Mouse (Mus musculus) CD4-positive, CD25-positive, alpha-beta regulatory T cell, adult 2 months (primary cell): Measurements from ENCODE around the gene Helt.

ENCODE experiments used
- DNase-seq: peaks from one replicate; pipeline ENCODE4 v3.0.0-alpha.2; 2012; ENCODE audit warnings: low read depth, low spot score

The Helt gene

GRCm38 (mm10) chr8:46294181-46294892 lies at the start of gene Helt:
Gene Helt (minus strand): TSS chr8:46294671.
- no peak for DNase-seq

DNA sequence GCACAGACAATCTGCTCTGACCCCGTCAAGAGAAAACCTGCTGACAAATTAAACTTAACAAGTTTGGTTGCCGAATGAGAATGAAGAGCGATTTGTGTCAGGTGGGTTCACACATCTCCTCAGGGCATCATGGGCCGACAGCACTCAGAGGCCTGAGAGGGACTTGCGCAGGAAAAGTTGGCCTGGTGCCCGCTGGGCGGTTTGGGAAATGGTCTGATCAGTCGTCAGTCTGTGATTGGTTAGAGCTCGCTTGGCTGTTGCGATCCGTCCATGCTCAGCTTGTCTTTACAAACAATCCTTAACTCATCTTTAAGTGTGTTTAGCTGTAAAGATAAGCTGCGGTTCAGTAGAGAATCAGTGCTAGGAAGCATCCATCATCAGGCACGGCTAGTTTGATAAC lies 47.8 kb upstream of the Helt start:
- no peak for DNase-seq

DNA sequence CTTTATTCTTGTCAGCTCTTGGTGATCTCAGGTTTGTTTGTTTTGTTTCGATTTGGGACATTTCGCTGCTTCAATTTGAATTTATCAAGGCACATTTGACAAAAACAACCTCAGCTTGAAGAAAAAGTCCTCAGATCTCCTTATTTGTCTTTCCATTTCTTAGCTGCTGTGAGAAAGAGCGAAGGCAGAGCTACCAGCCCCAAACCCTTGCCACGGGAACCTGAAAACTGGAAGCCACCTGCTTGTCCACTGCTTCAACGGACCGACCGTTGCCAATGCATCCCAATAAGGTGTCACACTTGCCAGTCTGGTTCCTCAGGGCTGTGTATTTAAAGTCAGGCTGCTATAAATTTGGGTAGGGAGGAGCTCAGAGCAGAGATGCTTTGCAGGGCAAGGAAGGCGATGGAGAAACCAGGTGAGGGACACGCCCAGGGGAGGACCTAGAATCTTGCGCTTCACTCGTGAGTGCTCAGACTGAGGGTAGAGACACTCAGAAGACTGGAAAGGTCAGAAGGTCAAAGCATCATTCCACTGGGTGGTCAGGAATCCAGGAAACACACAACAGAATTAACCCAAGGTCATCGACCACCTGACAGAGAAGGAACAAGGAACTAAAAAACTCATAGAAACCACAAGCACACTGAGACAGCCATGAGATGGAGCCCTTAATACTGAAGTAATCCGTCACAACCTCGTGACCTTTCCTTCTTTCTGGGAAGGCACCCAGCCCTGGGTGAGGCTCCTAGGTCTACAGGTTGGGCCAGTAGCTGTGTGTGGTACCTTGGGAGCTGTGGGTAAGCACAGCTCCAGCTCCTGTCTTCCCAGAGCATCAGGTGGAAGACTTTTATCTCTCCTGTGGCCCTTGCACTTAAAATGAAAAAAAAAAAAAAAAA lies 46.2 kb upstream of the Helt start:
- no peak for DNase-seq

DNA sequence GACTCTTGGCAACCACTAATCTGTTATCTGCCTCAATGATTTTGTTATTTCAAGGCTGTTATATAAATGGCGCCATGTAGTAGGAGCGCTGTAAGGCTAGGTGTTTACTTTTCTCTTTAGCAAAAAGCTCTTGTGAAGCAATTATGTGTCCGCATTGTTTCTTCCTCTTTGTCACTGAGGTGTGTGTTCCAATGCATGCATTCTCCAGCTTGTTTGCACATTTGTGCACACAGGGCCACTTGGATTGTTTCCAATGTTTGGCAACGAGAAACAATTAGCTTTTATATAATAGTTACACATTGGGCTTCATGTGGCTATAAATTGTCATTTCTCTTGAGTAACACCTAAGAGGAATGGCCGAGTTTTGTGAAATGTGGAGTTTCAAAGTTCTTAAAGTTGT lies 44.8 kb upstream of the Helt start:
- no peak for DNase-seq

- DNase-seq: peak; percentile 11
These were observed 41.9 kb upstream of the Helt start for GRCm38 (mm10) chr8:46336351-46336750.

DNA sequence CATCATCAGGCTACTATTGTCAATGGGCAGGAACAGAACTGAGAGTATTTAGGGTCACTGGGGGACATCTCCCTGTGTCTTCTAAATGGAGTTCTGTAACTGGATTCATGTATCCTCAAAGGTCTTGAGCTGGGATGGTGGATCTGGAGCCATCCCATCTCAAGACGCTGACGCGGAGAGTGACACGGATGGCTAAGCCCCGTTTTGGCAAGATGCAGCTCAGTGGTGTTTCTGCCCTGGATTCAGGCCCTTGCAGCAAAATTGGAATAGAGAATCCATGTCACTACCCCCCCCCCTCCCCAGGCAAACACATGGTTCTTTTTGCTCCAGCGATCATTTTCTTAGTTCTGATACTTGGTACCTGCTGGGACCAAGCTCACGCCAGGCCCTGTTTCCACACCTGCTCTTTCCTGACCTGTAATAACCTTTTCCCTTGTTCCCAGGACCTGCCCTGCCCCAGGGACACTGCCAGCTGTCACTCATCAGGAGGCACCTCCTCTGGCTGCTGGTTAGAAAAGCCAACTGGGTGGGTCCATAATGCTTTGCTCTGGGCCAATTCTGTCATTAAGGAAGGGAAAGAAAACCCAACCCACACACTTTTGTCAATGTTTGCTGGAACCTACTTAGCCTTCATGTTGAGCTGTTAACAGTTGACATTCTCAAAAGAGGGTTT lies 38.1 kb upstream of the Helt start:
- no peak for DNase-seq

DNA sequence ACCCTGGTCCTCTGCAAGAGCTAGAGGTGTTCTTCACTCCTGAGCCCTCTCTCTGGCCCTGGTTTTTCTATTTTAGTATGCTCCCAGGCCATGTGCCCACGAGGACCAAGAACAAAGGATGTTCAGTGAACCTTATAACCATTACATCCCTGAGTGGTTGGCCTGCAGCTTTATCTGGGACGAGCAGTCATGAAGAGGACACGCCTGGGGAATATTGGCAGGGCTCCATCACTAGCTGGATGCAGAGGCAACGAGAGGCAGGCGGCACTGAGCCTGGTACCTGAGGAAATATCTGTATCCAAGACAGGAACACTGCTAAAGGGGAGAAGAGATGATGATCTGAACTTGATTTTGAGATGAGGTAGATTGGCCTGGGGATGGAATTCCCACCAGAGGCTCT lies 37.3 kb upstream of the Helt start:
- DNase-seq: no peak

- no peak for DNase-seq
These were observed 34.9 kb upstream of the Helt start for GRCm38 (mm10) chr8:46329396-46329795.

GRCm38 (mm10) chr8:46327284-46327683 lies 32.8 kb upstream of the Helt start:
- no peak for DNase-seq

DNA sequence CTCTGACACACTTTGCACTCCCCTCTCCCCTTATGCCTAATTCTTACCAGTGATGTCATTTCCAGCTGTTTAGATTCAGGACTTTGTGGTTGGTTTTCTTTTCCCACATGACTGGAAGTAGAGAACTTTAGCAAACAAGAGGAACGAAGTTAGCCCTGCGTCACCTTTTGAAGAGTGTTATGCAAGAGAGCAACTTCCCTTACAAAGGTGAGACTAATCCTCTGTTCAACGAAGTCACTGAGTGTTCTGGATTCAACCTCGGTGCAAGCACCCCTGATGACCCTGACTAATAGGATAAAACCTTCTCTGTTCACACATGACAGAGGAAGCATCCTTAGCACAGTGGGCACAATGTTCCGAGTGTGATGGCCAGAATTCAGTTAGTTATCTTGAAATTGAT lies 32.2 kb upstream of the Helt start:
- DNase-seq: no peak

DNA sequence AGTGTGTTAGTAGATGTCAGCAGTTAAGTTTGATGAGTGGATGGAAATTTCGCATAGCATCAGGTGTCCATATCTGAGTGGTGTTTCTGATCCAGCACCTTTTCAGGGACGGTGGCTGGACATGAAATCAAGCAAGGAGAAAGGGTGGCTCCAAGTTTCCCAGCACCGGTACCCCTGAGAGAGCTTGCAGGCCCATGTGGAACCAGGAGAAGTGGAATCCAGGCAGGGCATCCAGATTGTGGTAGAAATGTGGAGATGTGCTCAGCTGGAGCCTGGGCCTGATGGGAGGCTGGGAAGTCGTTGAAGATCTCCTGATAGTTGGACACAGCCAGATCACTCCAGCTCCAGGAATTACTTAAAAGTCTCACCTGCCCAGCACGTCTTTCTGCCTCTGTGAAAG lies 30.2 kb upstream of the Helt start:
- DNase-seq: no peak

DNA sequence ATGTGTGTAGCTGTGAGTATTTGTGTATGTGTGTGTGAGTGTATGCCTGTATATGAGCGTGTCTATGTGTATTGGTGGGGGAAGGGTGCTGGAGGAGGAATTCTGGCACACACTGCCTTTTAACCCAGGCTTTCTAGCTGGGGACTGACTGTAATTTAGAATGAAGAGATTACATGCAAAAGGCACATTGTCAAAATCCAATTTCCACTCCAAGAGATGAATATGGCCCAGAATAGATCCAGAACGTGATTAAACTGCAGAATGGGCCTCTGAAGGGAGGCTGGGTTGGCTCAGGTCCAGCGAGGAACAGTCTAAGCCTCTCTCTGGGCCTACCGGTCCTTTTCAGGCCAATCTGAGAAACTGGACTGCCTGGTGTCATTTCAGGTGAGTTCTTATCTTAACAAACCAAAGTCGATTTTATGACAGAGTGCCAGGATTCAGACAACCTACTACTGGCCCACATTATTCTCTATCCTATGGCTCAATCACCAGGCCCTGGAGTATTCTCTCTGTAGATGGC lies 29.3 kb upstream of the Helt start:
- DNase-seq: no peak

GRCm38 (mm10) chr8:46322833-46323232 lies 28.4 kb upstream of the Helt start:
- DNase-seq: no peak

DNA sequence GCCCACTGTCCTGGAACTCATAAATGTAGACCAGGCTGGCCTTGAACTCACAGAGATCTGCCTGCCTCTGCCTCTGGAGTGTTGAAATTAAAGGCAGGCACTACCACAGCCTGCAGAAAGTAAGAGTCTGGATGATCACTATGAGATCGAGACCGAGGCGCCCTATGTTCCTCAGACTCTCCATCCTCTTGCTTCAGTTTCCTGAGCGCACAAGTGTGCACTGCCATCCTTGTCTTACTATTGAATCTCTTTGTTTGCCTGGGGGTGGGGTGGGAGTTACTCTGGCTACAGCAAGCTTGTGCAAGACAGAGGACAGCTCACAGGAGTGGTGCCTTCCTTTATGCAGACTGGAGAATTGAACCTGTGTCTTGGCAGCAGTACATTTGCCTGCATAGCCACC lies 27.9 kb upstream of the Helt start:
- no peak for DNase-seq

GRCm38 (mm10) chr8:46318802-46319201 lies 24.3 kb upstream of the Helt start:
- no peak for DNase-seq

DNA sequence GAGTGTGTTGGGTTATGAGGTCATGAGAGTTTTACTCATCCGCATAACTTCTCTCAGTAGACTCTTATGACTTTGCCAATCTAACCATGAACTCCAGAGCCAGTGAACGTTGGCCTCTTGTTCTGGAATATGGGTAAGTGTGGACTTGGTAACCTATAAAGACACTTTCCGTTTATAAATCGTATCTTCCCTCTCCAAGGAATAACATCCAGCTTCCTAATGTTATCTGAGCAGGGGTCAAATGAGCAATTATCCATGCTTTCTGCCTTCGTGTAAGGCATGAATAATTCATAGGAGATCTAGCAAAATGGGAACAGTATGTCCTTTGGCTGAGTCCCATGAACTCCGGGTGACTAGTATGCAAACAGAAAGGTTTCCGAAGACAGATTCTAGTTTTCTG lies 22.7 kb upstream of the Helt start:
- DNase-seq: no peak

- DNase-seq: no peak
These were observed 19.3 kb upstream of the Helt start for GRCm38 (mm10) chr8:46313798-46314197.

GRCm38 (mm10) chr8:46311159-46311558 lies 16.7 kb upstream of the Helt start:
- peak; percentile 80 for DNase-seq

DNA sequence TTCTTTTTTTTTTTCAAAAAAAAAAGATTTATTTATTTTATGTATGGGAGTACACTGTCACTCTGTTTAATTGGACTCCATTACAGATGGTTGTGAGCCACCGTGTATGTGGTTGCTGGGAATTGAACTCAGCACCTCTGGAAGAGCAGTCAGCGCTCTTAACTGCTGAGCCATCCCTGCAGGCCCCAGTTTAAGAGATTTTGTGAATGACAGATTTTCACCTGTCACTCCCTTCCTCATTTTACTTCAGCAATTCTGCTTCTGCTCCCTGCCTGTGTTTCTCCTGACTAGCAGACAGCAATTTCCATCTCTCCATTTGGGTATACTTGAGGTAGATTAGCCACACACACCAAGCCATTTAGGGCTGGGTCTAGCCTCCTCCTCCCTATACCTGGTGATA lies 13.7 kb upstream of the Helt start:
- no peak for DNase-seq

- DNase-seq: peak; percentile 59
These were observed 11.4 kb upstream of the Helt start for GRCm38 (mm10) chr8:46305733-46306349.

DNA sequence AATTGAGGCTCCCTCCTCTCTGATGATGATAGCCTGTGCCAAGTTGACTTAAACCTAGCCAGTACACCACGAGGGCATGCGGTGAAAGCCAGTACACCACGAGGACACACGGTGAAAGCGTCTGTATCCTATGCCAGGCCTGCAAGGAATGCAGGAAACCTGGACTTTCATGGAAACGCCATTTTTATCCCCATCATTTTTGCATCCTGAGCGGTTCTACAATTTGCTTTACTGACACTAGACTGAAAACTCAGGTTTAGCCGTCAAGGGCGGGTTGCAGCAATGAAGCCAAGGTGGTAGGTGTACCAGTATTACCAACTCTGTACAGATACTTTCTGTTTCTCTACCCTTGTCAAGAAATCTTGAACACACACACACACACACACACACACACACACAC lies 7.7 kb upstream of the Helt start:
- no peak for DNase-seq

- DNase-seq: no peak
These were observed 4.4 kb upstream of the Helt start for GRCm38 (mm10) chr8:46298847-46299246.
